Mouse (Mus musculus) midbrain, embryonic 10.5 days (tissue): ENCODE results near the gene Unc5cl. TPM values are rescaled to one million over a fixed set of nuclear protein-coding genes. Genes with fewer than 3 reads are reported as not detected.

Experiments
- DNase-seq: peaks from one replicate; pipeline ENCODE4 v3.0.0-alpha.2; 2017; ENCODE audit warnings: low spot score
- H3K27ac ChIP-seq: fragments of 300-500 bp; sonication (generic); replicated peaks from 2 replicates; pipeline ENCODE4 v1.5.1; 2016; ENCODE audit warnings: mild to moderate bottlenecking
- H3K27me3 ChIP-seq: fragments of 300-500 bp; sonication (generic); 2 replicates; pipeline ENCODE4 v1.6.1; 2016; ENCODE audit warnings: low read depth, mild to moderate bottlenecking; ENCODE audit not compliant: poor library complexity, severe bottlenecking
- H3K36me3 ChIP-seq: fragments of 300-500 bp; sonication (generic); 2 replicates; pipeline ENCODE4 v1.6.1; 2016; ENCODE audit warnings: mild to moderate bottlenecking, moderate library complexity
- H3K4me1 ChIP-seq: fragments of 300-500 bp; sonication (generic); 2 replicates; pipeline ENCODE4 v1.6.1; 2016
- H3K4me3 ChIP-seq: fragments of 300-500 bp; sonication (generic); 2 replicates; pipeline ENCODE4 v1.5.1; 2016; ENCODE audit warnings: mild to moderate bottlenecking, moderate library complexity
- H3K9me3 ChIP-seq: fragments of 300-500 bp; sonication (generic); replicated peaks from 2 replicates; pipeline ENCODE4 v1.6.1; 2016; ENCODE audit warnings: mild to moderate bottlenecking
- WGBS: fragments of 180-500 bp; shearing (Covaris S2); methylation state at CpG from one replicate; pipeline ENCODE4 v1.1.7; 2016; 5-methylcytosine and 5-hydroxymethylcytosine counted together
- polyA plus RNA-seq: library from polyadenylated mRNA; unstranded; fragments of >200 nt; fragmentation: Nextera tagmentation; extraction: Ambion mirVana; gene quantifications from 2 replicates; pipeline ENCODE4 v1.2.1, GENCODE M21; 2016

Unc5cl gene
- polyA plus RNA-seq, 1 experiment from 2014 or later, result not detected

DNA sequence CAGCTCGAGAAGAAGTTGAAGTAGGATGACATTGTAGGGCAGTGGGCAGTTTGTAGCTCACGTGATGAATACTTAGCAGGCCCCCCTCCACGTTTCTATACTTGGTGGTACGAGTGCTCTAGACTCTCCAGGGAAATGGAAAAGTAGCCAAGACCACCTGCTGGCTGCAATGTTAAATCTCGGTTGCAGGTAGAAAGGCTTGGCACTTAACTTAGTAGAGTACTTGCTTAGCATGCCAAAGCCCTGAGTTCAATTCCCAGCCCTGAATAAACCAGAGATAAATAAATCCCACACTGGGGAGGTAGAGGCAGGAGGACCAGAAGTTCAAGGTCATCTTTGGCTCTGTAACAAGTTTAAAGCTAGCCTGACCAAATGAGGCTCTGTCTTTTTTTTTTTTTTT, 20.2 kb upstream of the Unc5cl start:
- Histone ChIP-seq H3K27me3 (no peaks in the 10 kb centered on the region), H3K36me3 (no peaks in the 10 kb centered on the region), H3K4me1 (peaks cover 20% of the 10 kb centered on the region), H3K27ac (no peak overlapping the region), H3K9me3 (no peaks in the 10 kb centered on the region), H3K4me3 (no peak overlapping the region)
- no peak for DNase-seq
- WGBS, result 85% methylated on average over 5 of the region's 5 CpGs

- no peak for DNase-seq
- no peaks in the 10 kb centered on the region for H3K27me3 ChIP-seq
- no peaks in the 10 kb centered on the region for H3K36me3 ChIP-seq
- no peak overlapping the region for H3K4me3 ChIP-seq
- no peaks in the 10 kb centered on the region for H3K9me3 ChIP-seq
- WGBS, result 79% methylated on average over 1 of the region's 1 CpGs
- peaks cover 20% of the 10 kb centered on the region for H3K4me1 ChIP-seq
- no peak overlapping the region for H3K27ac ChIP-seq
Measured at GRCm38 (mm10) chr17:48436487-48436886, 18.2 kb upstream of the Unc5cl start.

- Histone ChIP-seq H3K36me3 (no peaks in the 10 kb centered on the region), H3K27me3 (no peaks in the 10 kb centered on the region), H3K27ac (peak overlapping the region; percentile 75), H3K4me3 (no peak overlapping the region), H3K9me3 (no peaks in the 10 kb centered on the region), H3K4me1 (peaks cover 17% of the 10 kb centered on the region)
- 45% methylated on average over 7 of the region's 7 CpGs for WGBS
- peak; percentile 34 for DNase-seq
Measured at GRCm38 (mm10) chr17:48437421-48437911, 17.2 kb upstream of the Unc5cl start.

DNA sequence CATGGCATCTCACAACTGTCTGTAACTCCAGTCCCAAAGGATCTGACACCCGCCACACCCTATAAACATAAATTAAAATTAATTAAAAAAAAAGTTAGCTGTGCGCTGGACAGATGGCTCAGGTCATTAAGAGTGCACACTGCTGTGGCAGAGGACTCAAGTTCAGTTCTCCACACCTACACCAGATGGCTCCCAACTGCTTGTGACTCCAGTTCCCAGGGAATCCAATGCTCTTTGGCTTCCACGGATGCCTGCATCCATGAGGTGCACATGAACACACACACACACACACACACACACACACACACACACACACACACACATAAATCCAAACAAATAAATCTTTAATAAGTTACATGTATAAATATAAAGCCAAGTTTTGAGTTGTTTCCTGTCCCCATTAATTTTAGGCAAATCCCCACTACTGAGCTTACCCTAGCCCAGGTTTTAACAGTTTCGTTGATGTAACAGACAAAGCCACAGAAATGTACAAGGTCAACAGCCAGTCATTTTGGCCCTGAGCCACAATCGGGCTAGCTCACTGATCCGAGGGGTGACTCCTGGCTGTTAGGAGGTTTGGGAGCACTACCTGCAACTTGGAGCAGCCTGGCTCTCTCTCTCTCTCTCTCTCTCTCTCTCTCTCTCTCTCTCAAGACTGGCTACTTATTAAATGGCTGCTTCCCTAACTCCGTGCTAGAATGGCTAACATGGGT, 11.8 kb upstream of the Unc5cl start:
- no peak overlapping the region for H3K27ac ChIP-seq
- 82% methylated on average over 7 of the region's 7 CpGs for WGBS
- no peak overlapping the region for H3K4me3 ChIP-seq
- H3K9me3 ChIP-seq, result no peaks in the 10 kb centered on the region
- H3K4me1 ChIP-seq, result peaks cover 2% of the 10 kb centered on the region; the same call in 1 of the 2 replicates
- H3K27me3 ChIP-seq, result no peaks in the 10 kb centered on the region
- no peak for DNase-seq
- H3K36me3 ChIP-seq, result no peaks in the 10 kb centered on the region

DNA sequence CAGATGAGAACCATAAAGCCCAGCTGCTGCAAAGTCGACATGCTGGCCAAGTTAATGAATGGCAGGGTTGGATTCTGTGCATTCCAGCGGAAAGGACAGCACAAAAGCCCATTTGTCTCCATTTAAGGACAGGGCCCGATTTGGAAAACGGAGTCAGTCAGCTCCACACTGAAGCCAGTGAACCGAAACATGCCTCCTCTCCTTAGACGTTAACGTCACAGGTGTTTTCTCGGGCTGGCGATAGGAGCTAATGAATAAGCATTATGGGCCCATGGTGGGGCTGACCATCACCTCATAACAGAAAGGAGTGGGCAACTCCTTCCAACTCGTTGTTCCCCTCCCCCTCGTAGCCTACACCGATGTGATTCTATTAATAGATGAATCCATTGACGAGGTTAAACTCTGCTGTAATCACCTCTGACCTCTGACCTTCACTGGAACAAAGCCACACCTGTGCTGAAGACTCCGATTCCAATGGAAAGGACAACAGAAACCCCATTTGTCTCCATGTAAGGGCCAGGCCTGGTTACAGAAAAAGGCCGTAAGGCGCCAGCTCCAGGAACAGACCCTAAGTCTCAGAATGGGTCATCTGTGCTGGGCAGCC, 11.1 kb upstream of the Unc5cl start:
- Histone ChIP-seq H3K4me3 (no peak overlapping the region), H3K36me3 (no peaks in the 10 kb centered on the region), H3K27ac (no peak overlapping the region), H3K9me3 (no peaks in the 10 kb centered on the region), H3K27me3 (no peaks in the 10 kb centered on the region), H3K4me1 (no peaks in the 10 kb centered on the region)
- DNase-seq, result no peak
- 65% methylated on average over 16 of the region's 16 CpGs for WGBS

DNA sequence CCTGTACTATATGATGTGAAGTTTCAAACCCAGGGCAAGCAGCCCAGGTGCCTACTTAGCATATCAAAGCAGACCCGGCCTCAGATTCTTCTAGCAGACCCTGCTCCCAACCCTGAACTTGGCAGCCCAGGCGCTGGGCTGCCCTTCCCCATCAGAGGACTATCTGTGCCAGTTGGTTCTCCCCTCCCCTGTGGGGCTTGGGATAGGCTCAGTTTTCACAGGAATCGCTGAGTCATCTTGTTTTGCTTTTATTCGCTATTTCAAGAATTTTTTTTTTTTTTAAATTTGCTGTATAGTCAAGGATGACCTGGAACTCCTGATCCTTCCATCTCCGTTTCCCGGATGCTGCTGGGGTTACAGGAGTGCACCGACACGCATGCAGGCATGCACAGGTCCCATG, 7.0 kb upstream of the Unc5cl start:
- Histone ChIP-seq H3K4me3 (no peak overlapping the region), H3K9me3 (no peaks in the 10 kb centered on the region), H3K4me1 (peaks cover 8% of the 10 kb centered on the region; the same call in 1 of the 2 replicates), H3K27ac (no peak overlapping the region), H3K36me3 (no peaks in the 10 kb centered on the region), H3K27me3 (no peaks in the 10 kb centered on the region)
- DNase-seq, result no peak
- 82% methylated on average over 8 of the region's 8 CpGs for WGBS

GRCm38 (mm10) chr17:48450666-48451352, 3.9 kb upstream of the Unc5cl start:
- Histone ChIP-seq H3K27ac (no peak overlapping the region), H3K36me3 (no peaks in the 10 kb centered on the region), H3K27me3 (no peaks in the 10 kb centered on the region), H3K9me3 (no peaks in the 10 kb centered on the region), H3K4me1 (peaks cover 11% of the 10 kb centered on the region), H3K4me3 (no peak overlapping the region)
- 87% methylated on average over 13 of the region's 13 CpGs for WGBS
- no peak for DNase-seq

- WGBS, result 81% methylated on average over 7 of the region's 7 CpGs
- Histone ChIP-seq H3K4me3 (no peak within 1 kb of the TSS), H3K4me1 (peaks cover 11% of the 10 kb centered on the region), H3K27me3 (no peaks in the 10 kb centered on the region), H3K36me3 (no peaks in the 10 kb centered on the region), H3K9me3 (no peaks in the 10 kb centered on the region), H3K27ac (0 out of 2 replicates have a peak within 1 kb of the TSS, but pooled peaks have one; percentile 60)
- DNase-seq, result no peak
Measured at GRCm38 (mm10) chr17:48451353-48451675, 3.4 kb upstream of the Unc5cl start, which contains the start of gene Tspo2. Tspo2 (minus strand) TSS chr17:48451522.

GRCm38 (mm10) chr17:48451753-48452444, 2.8 kb upstream of the Unc5cl start:
- peaks cover 11% of the 10 kb centered on the region for H3K4me1 ChIP-seq
- H3K4me3 ChIP-seq, result no peak overlapping the region
- no peaks in the 10 kb centered on the region for H3K27me3 ChIP-seq
- WGBS, result 78% methylated on average over 9 of the region's 9 CpGs
- DNase-seq, result no peak
- no peaks in the 10 kb centered on the region for H3K9me3 ChIP-seq
- 0 out of 2 replicates have a peak overlapping the region, but pooled peaks have one; percentile 60 for H3K27ac ChIP-seq
- H3K36me3 ChIP-seq, result no peaks in the 10 kb centered on the region

DNA sequence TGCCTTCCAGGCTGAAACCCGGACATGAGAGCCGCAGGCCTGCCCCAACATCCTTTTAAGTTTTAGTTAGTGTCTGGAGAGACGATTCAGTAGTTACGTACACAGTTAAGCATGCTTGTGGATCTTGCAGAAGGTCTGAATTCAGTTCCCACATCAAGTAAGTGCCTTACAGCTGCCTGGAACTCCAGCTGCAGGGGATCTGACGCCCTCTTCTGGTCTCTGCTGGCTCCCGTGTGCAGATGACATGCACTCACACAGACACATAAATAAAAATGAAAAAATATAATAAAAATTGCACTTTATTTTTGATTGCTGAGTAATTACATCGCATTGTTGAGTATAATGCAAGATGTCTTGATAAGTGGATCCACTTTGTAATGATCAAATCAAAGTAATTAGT, 1.2 kb upstream of the Unc5cl start:
- Histone ChIP-seq H3K27ac (no peak overlapping the region), H3K36me3 (no peaks in the 10 kb centered on the region), H3K4me1 (peaks cover 11% of the 10 kb centered on the region), H3K27me3 (no peaks in the 10 kb centered on the region), H3K4me3 (no peak overlapping the region), H3K9me3 (no peaks in the 10 kb centered on the region)
- 75% methylated on average over 7 of the region's 7 CpGs for WGBS
- no peak for DNase-seq

DNA sequence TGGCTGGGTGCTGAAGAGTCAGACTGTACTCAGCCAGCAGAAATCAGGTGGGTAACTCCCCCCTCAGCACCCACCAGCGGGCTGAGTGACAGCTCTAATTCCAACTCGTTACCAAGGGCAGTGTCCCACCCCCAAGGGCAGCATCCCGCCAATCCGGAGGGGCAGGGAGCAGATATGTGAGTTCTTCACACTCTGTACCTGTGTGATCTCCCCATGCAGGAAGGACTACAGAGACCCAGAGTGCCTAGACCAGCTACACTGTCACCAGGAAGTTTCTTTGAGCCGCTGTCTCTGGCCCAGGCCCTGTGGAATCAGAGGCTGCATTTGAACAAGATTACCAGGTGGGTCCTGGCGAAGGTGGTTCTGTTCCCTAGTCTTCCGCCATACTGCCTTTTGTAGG, 511 bp upstream of the Unc5cl start:
- Histone ChIP-seq H3K27me3 (no peaks in the 10 kb centered on the region), H3K4me1 (peaks cover 11% of the 10 kb centered on the region), H3K27ac (no peak overlapping the region), H3K9me3 (no peaks in the 10 kb centered on the region), H3K4me3 (no peak overlapping the region), H3K36me3 (no peaks in the 10 kb centered on the region)
- DNase-seq, result no peak
- 55% methylated on average over 7 of the region's 7 CpGs for WGBS

DNA sequence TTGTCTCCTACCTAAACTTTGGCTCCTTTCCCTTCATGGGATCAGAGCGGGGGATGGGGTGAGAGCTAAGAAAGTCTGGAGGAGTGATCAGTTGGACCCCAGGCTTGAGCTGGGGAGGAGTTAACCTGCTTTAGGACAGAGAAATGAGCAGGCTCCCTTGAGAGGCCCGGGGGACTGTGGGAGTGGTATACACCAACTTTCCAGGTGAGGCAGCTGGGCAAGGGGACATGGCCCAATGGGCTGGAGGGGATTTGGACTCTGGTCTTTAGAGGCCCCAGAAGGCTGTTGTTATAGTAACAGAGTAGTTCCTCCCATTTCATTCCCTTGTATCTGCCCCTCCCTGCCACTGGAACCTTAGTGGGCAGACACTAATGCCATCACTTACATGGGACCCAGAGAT, 1.3 kb downstream of the Unc5cl start:
- Histone ChIP-seq H3K4me3 (no peak overlapping the region), H3K27me3 (no peaks in the 10 kb centered on the region; the same call in 1 of the 2 replicates), H3K36me3 (no peaks in the 10 kb centered on the region), H3K27ac (no peak overlapping the region), H3K9me3 (no peaks in the 10 kb centered on the region), H3K4me1 (peaks cover 11% of the 10 kb centered on the region)
- WGBS, result 82% methylated on average over 2 of the region's 2 CpGs
- DNase-seq, result no peak
